Mouse (Mus musculus) brain, embryonic 14.5 days (tissue): ENCODE results near the gene Tspan15.

Experiments used
- CTCF ChIP-seq: fragments of 200-500 bp; IDR thresholded peaks from 2 replicates; pipeline ENCODE4 v1.5.1; 2012; ENCODE audit warnings: inconsistent platforms, mild to moderate bottlenecking, moderate library complexity, borderline replicate concordance; ENCODE audit not compliant: insufficient read depth, insufficient read length; ENCODE audit errors: extremely low read depth
- POLR2A ChIP-seq: fragments of 200-500 bp; IDR thresholded peaks from 2 replicates; pipeline ENCODE4 v1.6.1; 2012; ENCODE audit warnings: mild to moderate bottlenecking, inconsistent platforms, borderline replicate concordance; ENCODE audit not compliant: poor library complexity, insufficient read depth, insufficient read length, severe bottlenecking; ENCODE audit errors: extremely low read depth

DNA sequence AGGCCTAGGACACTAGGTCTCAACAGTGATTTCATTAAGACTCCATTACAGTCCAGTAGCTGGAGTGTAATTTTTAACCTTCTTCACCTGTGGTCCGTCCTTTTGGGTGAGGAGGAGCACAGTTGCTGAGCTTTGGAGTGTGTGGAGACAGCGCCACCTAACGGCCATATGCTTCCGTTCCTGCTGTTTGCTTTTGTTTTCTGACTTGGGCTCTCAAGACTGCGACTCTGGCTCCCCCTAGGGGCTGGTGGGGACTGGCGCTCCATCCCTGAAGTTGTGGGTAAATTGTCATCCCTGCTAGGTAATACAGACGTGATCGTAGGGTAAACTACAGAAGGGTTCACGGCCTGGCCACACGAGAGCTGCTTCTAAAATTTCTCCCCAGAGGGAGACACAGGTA, 48.0 kb downstream of the Tspan15 start:
- TF ChIP-seq POLR2A (no peak), CTCF (peak; percentile 100)
